Mouse (Mus musculus): Measurements from ENCODE around the gene Stk19. TPM values are rescaled to one million over a fixed set of nuclear protein-coding genes. Genes with fewer than 3 reads are reported as not detected.
A peak's percentile ranks its signal among the peaks of the same experiment; 100 is the strongest.

Stk19 gene
- 35.9 TPM for polyA plus RNA-seq (2012; fragmentation: generic; extraction: Trizol)
- long read RNA-seq, experiment 1, transcript Stk19-201 (7 exons, 1,120 nt) = major isoform, 12 of 21 reads
- long read RNA-seq, experiment 1, partial matches to known transcripts = 3 of 21 reads
- long read RNA-seq, experiment 1, other reads (novel, unspliced or antisense) = 4 of 21 reads
- long read RNA-seq, experiment 2, transcript Stk19-201 (7 exons, 1,120 nt) = major isoform, 10 of 16 reads
- long read RNA-seq, experiment 2, partial matches to known transcripts = 2 of 16 reads
- long read RNA-seq, experiment 2, other reads (novel, unspliced or antisense) = 4 of 16 reads

GRCm38 (mm10) chr17:34836856-34837221, at the start of gene Stk19, which contains the start of gene Dxo:
Gene Stk19, minus strand, starts transcription at chr17:34836945.
Gene Dxo, plus strand, starts transcription at chr17:34837019.
- H3K27me3 ChIP-seq (ENCODE audit: control insufficient read depth, insufficient read depth, insufficient read length) = no peaks in the 10 kb centered on the region
- H3K4me3 ChIP-seq (ENCODE audit: insufficient read depth, poor library complexity, severe bottlenecking) = peak within 1 kb of the TSS; percentile 80
- TF ChIP-seq MYOG (IDR thresholded peaks at IDR 0.05; ENCODE audit: control insufficient read depth, extremely low read depth, insufficient read length) (no peak), MAX (IDR thresholded peaks at IDR 0.05) (peak; percentile 18), CEBPB (IDR thresholded peaks at IDR 0.05; ENCODE audit: low read depth) (no peak)
- H3K36me3 ChIP-seq (ENCODE audit: control insufficient read depth, insufficient read depth) = peaks cover 24% of the 10 kb centered on the region
- H3K79me2 ChIP-seq (ENCODE audit: control insufficient read depth, insufficient read depth) = peaks cover 48% of the 10 kb centered on the region
- peak within 1 kb of the TSS; percentile 88 for H3ac ChIP-seq (ENCODE audit: control insufficient read depth, insufficient read length, low read depth)
- H3K79me3 ChIP-seq (ENCODE audit: low read depth) = peaks cover 17% of the 10 kb centered on the region

DNA sequence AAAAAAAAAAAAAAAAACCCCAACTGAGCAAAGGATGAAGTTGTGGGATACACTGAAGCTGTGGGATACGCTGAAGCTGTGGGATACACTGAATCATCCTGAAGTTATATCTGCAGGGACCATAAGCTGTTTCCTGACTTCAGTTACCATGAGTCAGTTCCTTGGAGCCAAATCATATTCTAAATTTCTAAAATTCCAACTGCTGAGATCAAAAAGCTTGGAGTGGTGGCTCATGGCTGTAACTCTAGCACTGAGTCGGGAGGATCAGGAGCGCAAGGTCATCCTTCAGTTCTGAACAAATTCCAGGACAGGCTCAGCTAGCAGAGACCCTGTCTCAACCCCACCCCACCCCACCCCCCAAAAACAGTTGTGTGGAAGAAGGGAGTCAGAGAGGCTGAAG, 48.9 kb upstream of the Stk19 start:
- no peaks in the 10 kb centered on the region for H3K36me3 ChIP-seq (ENCODE audit: control insufficient read depth, insufficient read depth)
- no peaks in the 10 kb centered on the region for H3K79me2 ChIP-seq (ENCODE audit: control insufficient read depth, insufficient read depth)
- H3ac ChIP-seq (ENCODE audit: control insufficient read depth, insufficient read length, low read depth) = no peak overlapping the region
- no peak overlapping the region for H3K4me3 ChIP-seq (ENCODE audit: insufficient read depth, poor library complexity, severe bottlenecking)
- H3K27me3 ChIP-seq (ENCODE audit: control insufficient read depth, insufficient read depth, insufficient read length) = no peaks in the 10 kb centered on the region
- no peaks in the 10 kb centered on the region for H3K79me3 ChIP-seq (ENCODE audit: low read depth)
- TF ChIP-seq MAX (IDR thresholded peaks at IDR 0.05) = no peak
- TF ChIP-seq CTCF (IDR thresholded peaks at IDR 0.05; ENCODE audit: control insufficient read depth, insufficient read depth, insufficient read length) = no peak
- no peak for TF ChIP-seq MYOG (IDR thresholded peaks at IDR 0.05; ENCODE audit: control insufficient read depth, extremely low read depth, insufficient read length)
- no peak for TF ChIP-seq FOSL1 (IDR thresholded peaks at IDR 0.05; ENCODE audit: insufficient read depth, low read length, poor library complexity, severe bottlenecking)

DNA sequence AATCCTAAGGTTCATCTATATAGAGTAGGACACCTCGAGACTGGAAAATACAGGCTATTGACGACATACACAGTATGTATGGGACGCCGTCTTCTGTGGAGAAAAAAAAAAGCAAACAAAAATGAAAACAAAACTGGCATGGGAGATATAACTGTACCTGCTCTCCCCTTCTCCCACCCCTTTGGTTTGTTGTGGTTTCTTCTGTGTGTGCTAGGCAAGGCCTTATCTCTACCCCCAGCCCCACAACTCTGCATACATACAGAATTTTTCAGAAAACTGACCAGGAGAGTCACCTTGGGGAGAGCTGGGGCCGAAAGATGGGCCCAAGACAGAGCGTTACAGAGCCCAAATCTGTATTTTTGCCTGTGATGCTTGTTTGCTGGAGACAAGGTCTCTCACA, 48.0 kb upstream of the Stk19 start:
- Histone ChIP-seq H3K4me3 (ENCODE audit: insufficient read depth, poor library complexity, severe bottlenecking) (no peak overlapping the region), H3K79me2 (ENCODE audit: control insufficient read depth, insufficient read depth) (no peaks in the 10 kb centered on the region), H3K27me3 (ENCODE audit: control insufficient read depth, insufficient read depth, insufficient read length) (no peaks in the 10 kb centered on the region), H3K79me3 (ENCODE audit: low read depth) (no peaks in the 10 kb centered on the region), H3ac (ENCODE audit: control insufficient read depth, insufficient read length, low read depth) (no peak overlapping the region), H3K36me3 (ENCODE audit: control insufficient read depth, insufficient read depth) (no peaks in the 10 kb centered on the region)
- TF ChIP-seq MAX (IDR thresholded peaks at IDR 0.05) = no peak
- TF ChIP-seq USF1 (IDR thresholded peaks at IDR 0.05; ENCODE audit: low read depth) = no peak
- TF ChIP-seq MYOD1 (IDR thresholded peaks at IDR 0.05; ENCODE audit: control insufficient read depth, insufficient read length, low read depth) = no peak
- no peak for TF ChIP-seq MYOG (IDR thresholded peaks at IDR 0.05; ENCODE audit: control insufficient read depth, extremely low read depth, insufficient read length)
- no peak for TF ChIP-seq FOSL1 (IDR thresholded peaks at IDR 0.05; ENCODE audit: insufficient read depth, low read length, poor library complexity, severe bottlenecking)
- no peak for TF ChIP-seq CTCF (IDR thresholded peaks at IDR 0.05; ENCODE audit: control insufficient read depth, insufficient read depth, insufficient read length)
- TF ChIP-seq CEBPB (IDR thresholded peaks at IDR 0.05; ENCODE audit: low read depth) = no peak

DNA sequence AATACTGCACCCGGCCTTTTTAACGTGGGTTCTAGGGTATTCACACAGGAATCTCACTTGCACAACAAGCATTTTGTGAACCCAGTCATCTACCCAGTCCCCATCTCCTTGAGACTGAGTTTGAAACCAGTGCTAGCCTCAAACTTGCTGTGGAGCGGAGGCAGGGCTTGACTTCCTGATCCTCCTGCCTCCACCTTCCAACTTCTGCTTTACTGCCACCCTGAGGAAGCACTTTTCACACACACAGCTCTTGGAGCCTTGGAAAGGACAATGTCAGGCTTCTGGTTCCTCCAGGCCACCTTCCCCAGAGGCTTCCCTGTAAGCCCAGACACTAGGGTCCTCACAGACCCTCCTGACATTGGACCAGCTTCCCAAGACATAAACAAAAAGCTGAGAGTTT, 46.6 kb upstream of the Stk19 start:
- TF ChIP-seq MYOG (IDR thresholded peaks at IDR 0.05; ENCODE audit: control insufficient read depth, extremely low read depth, insufficient read length) (no peak), FOSL1 (IDR thresholded peaks at IDR 0.05; ENCODE audit: insufficient read depth, low read length, poor library complexity, severe bottlenecking) (no peak), CTCF (IDR thresholded peaks at IDR 0.05; ENCODE audit: control insufficient read depth, insufficient read depth, insufficient read length) (no peak), USF1 (IDR thresholded peaks at IDR 0.05; ENCODE audit: low read depth) (no peak), MAX (IDR thresholded peaks at IDR 0.05) (no peak), CEBPB (IDR thresholded peaks at IDR 0.05; ENCODE audit: low read depth) (no peak), MYOD1 (IDR thresholded peaks at IDR 0.05; ENCODE audit: control insufficient read depth, insufficient read length, low read depth) (no peak)
- Histone ChIP-seq H3K79me2 (ENCODE audit: control insufficient read depth, insufficient read depth) (no peaks in the 10 kb centered on the region), H3K36me3 (ENCODE audit: control insufficient read depth, insufficient read depth) (no peaks in the 10 kb centered on the region), H3K4me3 (ENCODE audit: insufficient read depth, poor library complexity, severe bottlenecking) (no peak overlapping the region), H3K27me3 (ENCODE audit: control insufficient read depth, insufficient read depth, insufficient read length) (no peaks in the 10 kb centered on the region), H3ac (ENCODE audit: control insufficient read depth, insufficient read length, low read depth) (no peak overlapping the region), H3K79me3 (ENCODE audit: low read depth) (no peaks in the 10 kb centered on the region)

DNA sequence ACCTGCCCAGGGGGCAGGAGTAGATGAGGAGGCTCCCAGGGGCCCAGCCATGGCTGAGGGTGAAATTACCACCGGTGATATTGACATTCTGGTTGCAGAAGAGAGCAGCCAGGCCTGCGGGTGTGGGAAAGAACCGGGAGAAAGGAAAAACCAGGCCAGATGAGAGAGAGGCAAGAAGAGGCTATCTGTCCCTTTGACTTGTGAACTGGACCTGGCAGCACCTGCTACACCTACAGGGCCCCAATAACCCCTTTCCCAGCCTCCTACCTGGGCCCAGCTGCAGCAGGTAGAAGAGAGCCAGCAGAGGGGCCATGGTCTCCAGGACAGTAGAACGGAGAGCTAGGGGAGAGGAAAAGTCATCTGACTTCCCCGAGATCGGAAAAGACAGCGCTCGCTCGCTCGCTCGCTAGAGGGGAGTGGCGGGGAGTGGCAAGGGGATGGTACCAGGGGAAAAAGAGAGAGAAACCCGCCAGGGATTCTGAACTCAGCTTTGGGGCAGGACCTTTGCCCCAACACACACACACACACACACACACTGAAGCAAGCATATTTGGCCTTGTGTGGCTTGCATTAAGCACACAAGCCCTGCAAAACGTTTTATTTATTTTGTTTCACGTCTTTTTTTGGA, 45.1 kb upstream of the Stk19 start, which contains the start of gene Gm20547:
Gene Gm20547, minus strand, starts transcription at position 360 of the 628 bp plus-strand sequence.
- H3K79me3 ChIP-seq (ENCODE audit: low read depth) = no peaks in the 10 kb centered on the region
- H3K4me3 ChIP-seq (ENCODE audit: insufficient read depth, poor library complexity, severe bottlenecking) = no peak within 1 kb of the TSS
- no peak within 1 kb of the TSS for H3ac ChIP-seq (ENCODE audit: control insufficient read depth, insufficient read length, low read depth)
- H3K79me2 ChIP-seq (ENCODE audit: control insufficient read depth, insufficient read depth) = no peaks in the 10 kb centered on the region
- H3K27me3 ChIP-seq (ENCODE audit: control insufficient read depth, insufficient read depth, insufficient read length) = no peaks in the 10 kb centered on the region
- TF ChIP-seq CEBPB (IDR thresholded peaks at IDR 0.05; ENCODE audit: low read depth) (no peak), MYOG (IDR thresholded peaks at IDR 0.05; ENCODE audit: control insufficient read depth, extremely low read depth, insufficient read length) (no peak), USF1 (IDR thresholded peaks at IDR 0.05; ENCODE audit: low read depth) (no peak), FOSL1 (IDR thresholded peaks at IDR 0.05; ENCODE audit: insufficient read depth, low read length, poor library complexity, severe bottlenecking) (no peak), MYOD1 (IDR thresholded peaks at IDR 0.05; ENCODE audit: control insufficient read depth, insufficient read length, low read depth) (no peak), CTCF (IDR thresholded peaks at IDR 0.05; ENCODE audit: control insufficient read depth, insufficient read depth, insufficient read length) (no peak), MAX (IDR thresholded peaks at IDR 0.05) (no peak)
- H3K36me3 ChIP-seq (ENCODE audit: control insufficient read depth, insufficient read depth) = no peaks in the 10 kb centered on the region
